Mouse (Mus musculus) kidney, adult 2 months (tissue): Measurements from ENCODE around the gene Cfap97. TPM values are rescaled to one million over a fixed set of nuclear protein-coding genes. Genes with fewer than 3 reads are reported as not detected.

Source experiments
- DNase-seq: peaks from one replicate; pipeline ENCODE4 v3.0.0; 2021
- H3K27ac ChIP-seq: fragments of 200-500 bp; 2 replicates; pipeline ENCODE4 v1.5.1; 2012; ENCODE audit warnings: low read depth, low read length, control low read depth, inconsistent platforms; ENCODE audit not compliant: insufficient read depth
- H3K27me3 ChIP-seq: fragments of 200-500 bp; replicated peaks from 2 replicates; pipeline ENCODE4 v1.6.1; 2012; ENCODE audit warnings: mild to moderate bottlenecking, moderate library complexity, low read length, inconsistent platforms; ENCODE audit not compliant: control insufficient read depth, insufficient read depth
- H3K36me3 ChIP-seq: fragments of 200-500 bp; 2 replicates; pipeline ENCODE4 v1.6.1; 2012; ENCODE audit warnings: mild to moderate bottlenecking, moderate library complexity, low read length, inconsistent platforms; ENCODE audit not compliant: control insufficient read depth, insufficient read depth
- H3K4me1 ChIP-seq: fragments of 200-500 bp; 2 replicates; pipeline ENCODE4 v1.6.1; 2011; ENCODE audit warnings: low read length; ENCODE audit not compliant: control insufficient read depth, insufficient read depth
- H3K4me3 ChIP-seq: fragments of 200-500 bp; 2 replicates; pipeline ENCODE4 v1.5.1; 2011; ENCODE audit warnings: mild to moderate bottlenecking, low read depth, low read length, control low read depth; ENCODE audit not compliant: insufficient read depth
- CTCF ChIP-seq: fragments of 200-500 bp; conservative IDR thresholded peaks from 2 replicates; pipeline ENCODE4 v1.5.1; 2011; ENCODE audit warnings: low read depth, mild to moderate bottlenecking, control low read depth, low read length, moderate library complexity, mixed read lengths; ENCODE audit not compliant: insufficient read depth, insufficient read length
- POLR2A ChIP-seq: fragments of 200-500 bp; IDR thresholded peaks from one replicate; pipeline ENCODE4 v1.6.1; 2011; ENCODE audit warnings: low read depth, low read length, control low read depth
- WGBS: fragments of 180-500 bp; shearing (Covaris S2); methylation state at CpG from one replicate; pipeline ENCODE4 v1.1.7; 2018; 5-methylcytosine and 5-hydroxymethylcytosine counted together
- polyA plus RNA-seq: library from polyadenylated mRNA; depleted of rRNA; stranded (reverse); fragments of >200 nt; gene quantifications from 2 replicates; pipeline ENCODE4 v1.2.3, GENCODE M21; 2012

Cfap97 gene
- polyA plus RNA-seq, 1 experiment = 7.4 TPM

DNA sequence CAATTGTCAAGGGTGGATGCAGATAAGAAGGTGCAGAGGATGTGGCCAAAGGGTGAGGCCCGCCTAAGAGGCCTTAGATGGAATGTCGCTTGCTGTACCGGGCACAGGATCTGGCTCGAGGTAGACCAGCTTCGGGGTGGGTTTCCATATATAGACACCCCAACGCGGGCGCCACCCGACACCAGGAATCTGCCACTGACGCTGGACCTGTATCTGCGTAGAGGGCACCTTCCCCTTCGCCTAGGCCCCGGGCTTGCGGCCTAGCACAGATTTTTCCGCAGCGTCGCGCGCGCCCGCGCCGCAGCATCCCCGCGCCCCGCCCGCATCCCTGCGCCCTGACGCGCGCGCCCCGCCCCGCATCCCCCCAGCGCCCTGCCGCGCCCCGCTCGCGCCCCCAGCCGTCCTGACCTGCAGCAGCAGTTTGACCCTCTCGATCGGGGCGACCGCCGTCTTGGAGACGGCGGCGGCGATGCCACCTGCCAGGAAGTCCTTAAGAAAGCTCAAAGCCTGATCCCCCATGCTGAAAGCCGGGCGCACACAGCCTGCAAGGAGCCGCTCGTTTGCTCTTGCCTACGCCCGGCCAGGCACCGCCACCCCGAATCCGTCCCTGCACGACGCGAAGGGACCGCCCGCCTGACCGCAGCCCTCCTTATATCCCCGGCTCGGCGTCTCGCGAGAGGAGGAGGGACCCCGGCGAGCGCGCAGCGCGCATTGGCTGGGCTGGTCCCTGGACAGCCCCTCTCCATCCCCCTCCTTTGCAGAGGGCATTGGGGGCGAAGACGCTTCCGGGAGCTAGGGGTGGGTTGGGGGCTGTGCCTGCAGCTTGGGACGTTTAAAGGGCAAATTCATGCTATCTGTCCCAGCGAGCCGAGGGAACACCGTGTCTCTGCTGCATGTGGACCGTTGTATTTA, 59.1 kb downstream of the Cfap97 start, which contains the start of gene Slc25a4:
TSS of gene Slc25a4 (minus strand) at position 881 of the 912 bp plus-strand sequence.
- 1% methylated on average over 84 of the region's 84 CpGs for WGBS
- H3K36me3 ChIP-seq = peaks cover 17% of the 10 kb centered on the region
- H3K27ac ChIP-seq = peak within 1 kb of the TSS; percentile 96
- TF ChIP-seq POLR2A (peak; percentile 97), CTCF (no peak)
- H3K27me3 ChIP-seq = no peaks in the 10 kb centered on the region
- peak; percentile 96 for DNase-seq
- peak within 1 kb of the TSS; percentile 92 for H3K4me3 ChIP-seq
- H3K4me1 ChIP-seq = peaks cover 21% of the 10 kb centered on the region

DNA sequence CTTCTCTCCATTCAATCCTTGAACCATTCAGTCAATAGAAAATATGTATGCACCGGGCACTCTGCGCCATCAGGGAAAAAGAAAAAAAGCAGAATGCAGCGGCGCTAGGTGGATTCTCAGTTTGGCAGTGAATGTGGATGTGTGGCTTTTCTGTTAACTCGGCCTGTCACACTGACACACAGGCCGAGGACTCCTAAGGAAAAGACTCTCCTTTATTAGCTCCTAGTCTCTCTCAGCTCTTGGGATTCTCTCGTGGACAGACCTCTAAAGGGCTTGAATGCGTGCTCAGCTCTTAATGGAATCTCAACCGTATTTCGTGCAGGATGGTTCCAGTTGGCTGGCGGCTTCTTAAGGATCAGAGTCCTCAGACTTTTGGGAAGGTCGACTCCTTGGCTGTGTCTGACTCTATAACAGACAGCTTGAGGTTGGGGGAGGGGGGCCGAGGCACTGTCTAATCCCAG, 60.1 kb downstream of the Cfap97 start:
- no peaks in the 10 kb centered on the region for H3K27me3 ChIP-seq
- H3K36me3 ChIP-seq = peaks cover 13% of the 10 kb centered on the region
- peak overlapping the region; percentile 92 for H3K4me3 ChIP-seq
- peak overlapping the region; percentile 96 for H3K27ac ChIP-seq
- DNase-seq = peak; percentile 80
- H3K4me1 ChIP-seq = peaks cover 21% of the 10 kb centered on the region
- TF ChIP-seq CTCF (no peak), POLR2A (no peak)
- 12% methylated on average over 13 of the region's 13 CpGs for WGBS

DNA sequence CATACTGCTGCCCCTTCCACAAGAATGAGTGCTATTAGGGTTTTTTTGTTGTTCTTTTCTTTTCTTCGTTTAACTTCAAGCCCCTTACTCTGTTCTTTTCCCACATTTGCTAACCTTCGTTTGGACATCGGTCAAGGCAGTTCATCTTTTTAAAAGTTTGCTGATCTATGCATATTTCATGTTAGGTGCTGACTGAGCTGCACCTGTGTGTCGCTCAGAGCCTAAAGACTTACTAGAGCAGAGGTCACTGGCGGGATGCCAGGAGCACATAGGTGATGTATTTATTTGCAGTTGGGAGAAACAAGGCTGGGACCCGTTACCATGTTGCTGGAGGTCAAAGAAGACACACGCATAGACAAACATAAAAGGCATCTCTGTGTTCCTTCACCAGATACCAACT, 60.6 kb downstream of the Cfap97 start:
- no peak overlapping the region for H3K4me3 ChIP-seq
- DNase-seq = peak; percentile 62
- H3K27me3 ChIP-seq = no peaks in the 10 kb centered on the region
- peaks cover 26% of the 10 kb centered on the region for H3K4me1 ChIP-seq
- no peak for TF ChIP-seq CTCF
- TF ChIP-seq POLR2A = no peak
- peaks cover 12% of the 10 kb centered on the region for H3K36me3 ChIP-seq
- peak overlapping the region; percentile 96 for H3K27ac ChIP-seq
- WGBS = 34% methylated on average over 7 of the region's 7 CpGs

DNA sequence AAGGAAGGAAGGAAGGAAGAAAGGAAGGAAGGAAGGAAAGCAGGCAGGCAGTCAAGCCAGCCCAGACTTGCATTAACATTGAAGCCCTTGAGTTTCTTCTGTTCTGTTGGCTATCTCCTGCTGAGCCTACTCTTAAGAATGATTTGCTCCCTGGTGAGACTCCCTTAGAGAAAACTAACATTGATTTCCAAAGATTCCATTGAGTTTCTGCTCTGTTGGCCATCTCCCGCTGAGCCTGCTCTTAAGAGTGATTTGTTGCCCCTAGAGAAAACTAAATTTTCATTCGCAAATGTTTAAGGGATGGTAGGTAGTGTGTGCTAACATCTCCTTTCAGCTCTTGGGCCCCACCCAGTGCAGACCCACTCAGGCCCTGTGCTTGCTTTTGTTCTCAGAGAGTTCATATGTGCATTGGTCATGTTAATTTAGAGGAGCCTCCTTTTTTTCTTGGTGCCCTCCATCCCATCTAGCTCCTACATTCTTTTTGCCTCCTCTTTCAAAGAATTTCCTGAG, 62.5 kb downstream of the Cfap97 start:
- no peak for TF ChIP-seq POLR2A
- H3K27ac ChIP-seq = no peak overlapping the region
- peaks cover 3% of the 10 kb centered on the region for H3K36me3 ChIP-seq

GRCm38 (mm10) chr8:46216838-46217237, 65.3 kb downstream of the Cfap97 start:
- H3K27me3 ChIP-seq = no peaks in the 10 kb centered on the region
- WGBS = 1% methylated on average over 14 of the region's 14 CpGs
- DNase-seq = peak; percentile 75
- TF ChIP-seq CTCF (no peak), POLR2A (no peak)
- H3K27ac ChIP-seq = peak overlapping the region; percentile 24; the same call in 1 of the 2 replicates
- H3K4me3 ChIP-seq = peak overlapping the region; percentile 38
- H3K36me3 ChIP-seq = no peaks in the 10 kb centered on the region
- H3K4me1 ChIP-seq = peaks cover 8% of the 10 kb centered on the region; the same call in 1 of the 2 replicates

More for the DNA sequence above, 62.5 kb downstream of the Cfap97 start:
- no peak overlapping the region for H3K4me3 ChIP-seq
- peaks cover 22% of the 10 kb centered on the region for H3K4me1 ChIP-seq
- WGBS = 87% methylated on average over 2 of the region's 2 CpGs
- H3K27me3 ChIP-seq = no peaks in the 10 kb centered on the region
- DNase-seq = no peak

- no peak overlapping the region for H3K4me3 ChIP-seq
Observed at GRCm38 (mm10) chr8:46220566-46220965, 69.0 kb downstream of the Cfap97 start.

DNA sequence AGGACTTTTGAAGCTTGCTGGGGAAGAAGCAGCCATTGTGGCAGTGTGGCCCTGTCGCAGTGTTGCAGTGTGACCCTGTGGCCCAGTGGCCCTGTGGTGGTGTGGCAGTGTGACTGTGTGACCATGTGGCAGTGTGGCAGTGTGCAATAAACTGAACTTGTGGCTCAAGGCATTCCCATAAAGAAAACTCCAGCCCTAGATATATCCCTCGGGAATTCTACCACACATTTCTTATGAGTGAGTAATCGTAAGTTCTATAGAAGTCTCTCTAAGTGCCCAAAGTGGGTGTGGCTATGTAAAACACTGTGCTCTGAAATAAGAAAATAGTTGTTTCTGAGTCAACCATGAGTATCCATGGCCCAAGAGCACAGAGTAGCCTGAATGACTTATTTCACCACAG, 73.9 kb downstream of the Cfap97 start:
- TF ChIP-seq CTCF (no peak), POLR2A (no peak)
- no peaks in the 10 kb centered on the region for H3K36me3 ChIP-seq
- DNase-seq = no peak
- no peaks in the 10 kb centered on the region for H3K4me1 ChIP-seq
- no peaks in the 10 kb centered on the region for H3K27me3 ChIP-seq
- 73% methylated on average over 3 of the region's 3 CpGs for WGBS
- H3K4me3 ChIP-seq = no peak overlapping the region
- H3K27ac ChIP-seq = no peak overlapping the region

More at GRCm38 (mm10) chr8:46220566-46220965, 69.0 kb downstream of the Cfap97 start:
- WGBS = 79% methylated on average over 3 of the region's 3 CpGs
- TF ChIP-seq CTCF (no peak), POLR2A (no peak)
- Histone ChIP-seq H3K27me3 (no peaks in the 10 kb centered on the region), H3K4me1 (peaks cover 5% of the 10 kb centered on the region; the same call in 1 of the 2 replicates), H3K27ac (no peak overlapping the region), H3K36me3 (no peaks in the 10 kb centered on the region)
- DNase-seq = no peak
